Mouse (Mus musculus): Measurements from ENCODE around the gene Dab2ip.

The Dab2ip gene

DNA sequence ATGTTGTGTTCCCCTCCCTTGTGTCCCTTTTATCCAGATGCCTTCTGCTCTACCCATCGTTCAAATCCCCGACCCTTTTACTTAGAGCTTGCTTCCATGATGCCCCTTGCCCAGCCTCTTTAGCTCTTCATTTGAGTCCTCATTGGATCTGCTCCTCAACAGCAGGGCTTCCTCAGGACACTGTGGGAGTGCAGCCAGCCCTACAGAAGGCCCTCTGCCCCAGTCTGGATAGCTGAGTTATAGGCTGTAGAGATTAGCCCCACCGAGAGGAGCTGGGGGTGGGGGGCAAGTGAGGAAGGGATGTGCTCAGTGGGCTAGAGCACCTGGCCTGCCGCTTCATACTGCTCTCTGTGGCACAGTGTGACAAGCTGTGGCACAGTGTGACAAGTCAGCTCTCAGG is 120.4 kb downstream of the Dab2ip start:
- no peak for DNase-seq (ENCODE audit: inconsistent age in 2 of 2, low spot score in 1 of 2)

DNA sequence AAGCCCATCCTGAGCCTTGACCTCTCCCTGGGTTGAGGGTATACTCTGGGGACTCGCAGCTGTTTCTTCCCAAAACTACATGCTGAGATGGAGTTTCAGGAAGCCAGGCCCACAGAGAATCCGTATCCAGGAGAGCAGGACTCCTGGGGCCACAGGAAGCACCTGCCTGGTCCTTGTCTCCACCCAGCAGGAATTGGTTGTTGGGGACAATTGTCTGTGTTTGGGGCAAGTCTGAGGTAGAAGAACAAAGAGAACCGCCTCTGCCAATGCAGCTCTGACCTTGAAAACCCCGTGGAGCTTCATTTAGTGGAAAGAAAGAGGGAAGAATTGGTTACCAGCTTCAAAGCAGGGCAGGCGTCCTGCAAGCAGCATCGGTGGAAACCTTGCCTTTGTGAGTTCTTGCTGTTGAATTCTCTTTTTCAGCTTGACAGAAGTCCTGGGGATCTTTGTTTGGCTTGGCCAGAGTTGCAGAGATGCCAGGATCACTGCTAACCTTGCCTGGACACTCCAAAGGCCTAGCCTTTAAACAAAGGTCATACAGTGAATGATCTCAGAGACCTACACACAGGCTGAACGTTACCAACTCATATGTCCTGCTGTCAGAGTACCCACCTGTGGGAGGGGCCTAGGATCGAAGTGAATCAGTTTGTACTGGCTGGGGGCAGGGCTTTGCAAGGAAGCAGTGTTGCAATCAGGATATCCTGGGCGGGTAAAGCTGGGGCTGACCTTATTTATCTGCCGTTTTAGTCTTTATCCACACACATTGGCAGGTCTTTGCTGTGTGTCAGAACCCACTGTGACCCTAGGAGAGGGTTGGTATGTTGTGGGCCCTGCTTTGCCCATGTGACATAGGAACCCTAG is 122.0 kb downstream of the Dab2ip start:
- peak; percentile 89 to 94 for DNase-seq (ENCODE audit: inconsistent age in 2 of 2, low spot score in 1 of 2)

DNA sequence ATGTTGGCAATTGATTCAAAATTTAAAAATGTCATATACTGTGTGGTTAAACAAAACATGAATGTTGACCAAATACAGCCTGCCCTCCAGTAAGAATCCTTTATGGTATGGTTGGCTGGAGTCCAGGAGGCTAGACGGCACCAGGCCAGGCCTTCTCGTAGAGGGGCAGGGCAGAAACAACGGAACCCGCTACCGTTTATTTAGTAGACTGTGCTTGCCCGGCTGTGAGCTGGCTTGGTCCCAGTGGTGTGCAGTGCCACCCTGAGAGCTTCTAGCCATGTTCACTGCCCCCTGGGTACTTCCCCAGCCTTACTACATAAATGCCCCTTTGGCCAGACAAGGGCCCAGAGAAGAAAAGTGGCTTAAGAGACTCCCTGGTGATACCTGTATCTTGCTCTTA is 122.8 kb downstream of the Dab2ip start:
- DNase-seq (ENCODE audit: inconsistent age in 2 of 2, low spot score in 1 of 2): peak; percentile 47 to 72

DNA sequence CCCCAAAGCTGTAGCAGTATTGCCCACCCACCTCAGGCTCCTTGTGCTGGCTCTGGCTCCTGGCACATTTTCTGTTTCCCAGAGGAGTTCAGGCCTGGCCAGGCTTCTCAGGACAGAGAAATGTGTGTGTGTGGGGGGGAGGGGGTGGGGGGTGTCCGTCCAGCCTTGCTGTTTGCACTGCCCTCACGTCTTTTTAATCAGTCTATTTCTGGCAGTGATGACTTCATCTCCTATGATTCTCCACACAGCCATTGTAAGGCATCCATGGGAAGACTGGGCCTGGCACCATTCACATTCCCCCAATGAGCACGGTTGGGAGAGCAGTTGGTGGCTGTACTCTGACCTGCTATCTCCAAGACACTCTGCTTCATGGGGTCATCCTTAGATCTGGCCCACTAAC is 125.9 kb downstream of the Dab2ip start:
- no peak for DNase-seq (ENCODE audit: inconsistent age in 2 of 2, low spot score in 1 of 2)

DNA sequence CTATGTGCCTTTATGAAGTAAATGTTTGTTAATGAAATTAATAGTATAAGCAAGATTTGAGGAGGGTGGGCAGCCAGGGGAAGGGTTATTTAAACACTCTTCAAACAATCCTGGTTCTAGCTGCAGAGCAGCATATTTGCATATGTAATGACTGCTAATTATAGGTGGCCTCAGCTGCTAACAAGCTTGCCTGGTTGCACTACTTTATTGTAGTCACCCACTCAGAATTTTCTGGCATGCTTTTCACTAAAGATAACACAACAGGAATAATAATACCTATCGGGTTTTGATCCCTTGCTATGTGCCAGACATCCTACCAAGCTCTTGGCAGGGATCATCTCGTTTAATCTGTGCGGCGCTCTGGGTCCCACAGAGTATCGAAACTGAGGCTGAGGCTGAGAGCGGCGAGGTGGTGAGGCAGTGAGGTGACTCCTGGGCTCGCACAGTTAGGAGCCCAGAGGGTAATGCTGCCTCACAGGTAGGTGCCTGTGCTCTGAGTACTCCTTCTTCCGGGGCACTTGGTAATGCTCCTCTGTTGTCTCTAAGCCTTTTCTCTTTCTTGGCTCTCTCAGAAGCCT is 126.8 kb downstream of the Dab2ip start:
- no peak for DNase-seq (ENCODE audit: inconsistent age in 2 of 2, low spot score in 1 of 2)

DNA sequence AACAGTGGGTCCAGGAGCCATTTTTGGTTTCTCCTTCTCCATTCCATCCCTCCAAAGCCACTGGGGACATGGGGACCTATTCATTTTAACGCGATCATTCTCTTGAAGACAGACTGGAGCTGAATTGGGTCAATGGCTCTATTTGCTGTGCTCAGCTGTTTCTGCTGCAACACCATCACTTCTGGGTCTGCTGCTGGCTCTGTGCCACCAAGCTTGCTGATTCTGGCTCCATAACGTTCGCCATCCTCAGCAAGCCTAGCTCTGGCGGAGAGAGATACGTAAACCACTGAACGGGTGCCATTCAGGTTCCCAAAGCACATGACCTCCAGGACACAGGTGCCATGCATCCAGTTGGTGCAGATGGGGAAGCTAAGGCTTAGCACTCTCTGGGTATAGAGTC is 128.0 kb downstream of the Dab2ip start:
- DNase-seq (ENCODE audit: inconsistent age in 2 of 2, low spot score in 1 of 2): no peak

DNA sequence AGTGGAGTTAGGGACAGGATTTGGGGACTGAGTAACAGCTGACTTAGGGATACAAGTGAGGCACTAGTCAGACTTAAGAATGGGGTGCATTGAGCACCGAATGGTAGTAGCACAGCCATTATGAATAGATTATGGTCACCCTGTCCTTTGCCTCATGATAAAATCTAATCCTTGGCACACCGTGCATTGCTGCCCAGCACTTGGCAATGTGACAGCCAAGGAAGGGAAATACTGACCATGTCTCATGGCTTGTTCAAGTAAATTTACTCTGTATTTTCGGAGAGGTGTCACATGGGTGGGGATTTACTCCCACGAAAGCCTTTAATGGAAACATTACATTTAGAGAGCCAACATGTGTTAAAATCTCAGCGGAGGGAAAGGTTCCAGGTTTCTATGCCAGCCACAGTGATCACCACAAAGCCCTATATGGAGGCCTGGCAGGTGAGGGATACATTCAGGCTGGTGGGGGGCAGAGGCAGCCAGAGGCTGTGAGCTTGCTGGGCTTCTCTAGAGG is 129.5 kb downstream of the Dab2ip start:
- DNase-seq (ENCODE audit: inconsistent age in 2 of 2, low spot score in 1 of 2): peak in 1 of 2 experiments; percentile 40

DNA sequence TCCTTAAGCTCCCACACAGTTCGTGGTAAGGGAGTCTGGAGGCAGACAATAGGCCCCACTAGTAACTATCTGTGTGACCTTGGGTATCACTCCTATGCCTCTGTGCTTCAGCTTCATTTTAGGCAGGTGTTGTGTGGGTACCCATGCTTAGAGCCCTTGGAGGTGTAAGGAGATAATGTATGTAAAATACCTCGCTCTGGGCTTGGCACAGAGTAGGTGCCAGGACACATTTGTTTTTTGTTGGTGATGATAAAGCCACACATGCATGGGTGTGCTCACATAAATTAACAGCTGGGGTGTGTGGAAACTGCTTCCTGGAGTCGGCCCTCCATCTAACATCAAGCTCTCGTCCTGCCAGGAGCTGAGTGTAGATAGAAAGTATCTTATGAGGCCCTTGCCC is 130.1 kb downstream of the Dab2ip start:
- DNase-seq (ENCODE audit: inconsistent age in 2 of 2, low spot score in 1 of 2): no peak

DNA sequence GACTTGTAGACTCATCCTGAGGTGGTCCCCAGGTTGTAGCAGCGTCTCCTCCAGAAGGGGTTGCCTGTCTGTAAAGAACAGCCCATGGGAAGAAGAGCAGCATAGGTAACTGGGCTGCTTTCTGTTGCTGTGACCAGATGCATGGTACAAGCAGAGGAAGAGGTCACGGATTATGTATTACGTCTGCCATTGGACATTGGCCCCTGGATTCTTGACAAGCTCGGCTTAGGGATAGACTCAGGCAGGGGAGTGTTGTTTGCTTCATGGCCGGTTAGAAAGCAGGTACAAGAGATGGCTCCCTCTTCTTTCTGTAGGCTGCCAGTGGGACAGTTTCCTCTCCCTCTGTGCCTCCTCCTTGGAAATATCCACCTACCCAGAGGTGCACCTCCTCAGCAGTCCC is 130.5 kb downstream of the Dab2ip start:
- DNase-seq (ENCODE audit: inconsistent age in 2 of 2, low spot score in 1 of 2): no peak

DNA sequence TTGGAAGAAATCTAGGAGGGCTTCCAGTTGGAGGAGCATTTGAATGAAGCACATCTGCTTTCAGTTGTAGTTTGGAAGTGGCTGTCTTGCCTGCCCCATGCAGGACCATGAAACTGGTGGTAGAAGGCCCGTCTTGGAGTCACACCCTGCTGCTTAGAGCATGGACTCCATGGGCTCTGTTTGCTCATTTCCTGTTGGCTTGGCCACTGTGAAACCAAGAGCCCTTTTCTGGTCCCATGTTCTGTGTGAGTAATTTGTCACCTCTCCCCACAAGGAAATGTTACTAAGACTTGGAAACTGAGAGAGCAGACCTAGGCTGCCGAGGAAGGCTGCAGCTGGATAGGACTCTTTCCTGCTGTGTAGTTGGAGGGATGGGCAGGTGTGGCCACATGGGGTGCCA is 131.8 kb downstream of the Dab2ip start:
- DNase-seq (ENCODE audit: inconsistent age in 2 of 2, low spot score in 1 of 2): no peak

DNA sequence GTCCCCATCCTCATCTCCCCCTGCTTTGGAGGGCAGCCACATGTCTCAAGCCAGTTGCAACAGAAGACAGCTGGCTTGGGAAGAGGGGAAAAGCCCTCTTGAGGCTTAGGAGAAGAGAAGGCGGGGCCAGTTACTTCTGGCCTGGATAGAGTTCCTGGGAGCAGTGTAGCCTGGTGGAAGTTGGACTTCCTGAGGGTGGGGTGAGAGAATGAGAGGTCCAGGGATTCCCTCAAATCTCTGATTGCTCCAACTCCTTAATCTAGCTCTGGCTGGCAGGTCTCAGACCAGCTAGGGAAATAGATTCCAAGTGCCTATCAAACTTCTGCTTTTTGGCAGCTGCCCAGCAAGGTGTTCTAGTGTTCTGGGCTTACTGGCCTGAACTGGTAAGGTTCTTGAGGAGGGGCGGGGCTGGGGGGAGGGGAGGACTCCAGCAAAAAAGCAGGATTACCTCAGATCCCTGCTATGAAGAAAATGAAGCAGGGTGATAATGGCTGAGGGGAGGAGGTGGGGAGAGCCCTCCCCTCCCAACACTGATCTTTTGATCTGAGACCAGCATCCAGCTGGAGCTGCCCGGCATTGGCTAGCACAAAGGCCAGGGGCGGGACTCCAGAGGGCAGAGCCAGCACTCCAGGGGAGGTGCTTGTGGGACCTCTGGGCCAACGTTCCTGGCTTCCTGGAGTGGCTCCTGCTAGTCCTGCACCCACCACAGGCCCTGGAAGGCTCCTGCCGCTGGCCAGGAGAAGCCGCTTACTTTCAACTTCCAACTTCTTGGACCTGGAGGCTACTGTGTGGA is 133.4 kb downstream of the Dab2ip start:
- peak; percentile 84 to 92 for DNase-seq (ENCODE audit: inconsistent age in 2 of 2, low spot score in 1 of 2)

DNA sequence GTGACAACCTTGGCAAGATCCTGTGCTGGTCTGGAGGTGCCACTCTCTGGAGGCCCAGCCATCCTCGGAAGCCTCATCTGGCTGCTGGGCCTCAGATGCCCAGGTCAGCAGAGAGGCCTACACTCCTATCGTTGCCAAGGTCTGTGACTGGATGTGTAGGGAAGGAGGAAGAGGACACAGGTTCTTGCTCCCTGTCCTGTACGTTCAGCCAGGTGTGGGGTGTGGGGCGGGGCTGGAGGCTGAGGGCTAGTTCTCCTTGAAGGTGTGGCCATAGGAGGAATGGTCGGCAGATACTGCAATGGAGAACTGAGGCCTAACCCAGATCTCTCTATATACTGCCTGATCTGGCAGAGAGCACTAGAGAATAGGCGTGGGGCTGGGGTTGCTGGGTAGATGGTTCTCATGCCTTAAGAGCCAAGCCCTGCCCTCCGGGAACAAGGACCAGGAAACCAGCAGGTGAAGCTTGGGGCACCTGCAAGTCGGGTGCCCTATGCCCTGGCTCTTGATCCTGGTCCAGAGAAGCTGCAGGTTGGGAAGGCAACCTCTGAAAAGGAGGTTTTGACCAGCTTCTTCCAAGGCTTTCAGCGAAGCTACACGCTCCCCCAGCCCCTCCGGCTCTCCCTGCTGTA is 134.3 kb downstream of the Dab2ip start:
- peak in 1 of 2 experiments; percentile 52 for DNase-seq (ENCODE audit: inconsistent age in 2 of 2, low spot score in 1 of 2)

DNA sequence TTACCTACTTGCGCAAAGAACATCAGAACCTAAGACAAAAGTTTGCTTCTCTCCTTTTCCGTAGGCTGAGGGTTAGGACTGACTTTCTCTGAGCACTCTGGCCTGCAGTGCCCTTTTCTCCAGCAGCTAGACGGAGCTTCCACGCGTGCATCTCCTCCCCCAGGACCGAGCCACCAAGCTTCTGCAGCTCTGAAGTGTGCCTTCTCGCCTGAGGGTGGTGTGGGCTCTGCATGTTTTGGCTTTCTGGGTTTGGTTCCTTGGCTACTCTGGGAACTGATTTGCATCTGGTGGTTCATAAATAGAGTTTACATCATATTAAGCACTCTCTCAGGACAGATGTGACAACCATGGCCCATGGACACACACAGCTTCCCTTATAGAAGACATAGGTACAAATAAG is 135.0 kb downstream of the Dab2ip start:
- DNase-seq (ENCODE audit: inconsistent age in 2 of 2, low spot score in 1 of 2): no peak

DNA sequence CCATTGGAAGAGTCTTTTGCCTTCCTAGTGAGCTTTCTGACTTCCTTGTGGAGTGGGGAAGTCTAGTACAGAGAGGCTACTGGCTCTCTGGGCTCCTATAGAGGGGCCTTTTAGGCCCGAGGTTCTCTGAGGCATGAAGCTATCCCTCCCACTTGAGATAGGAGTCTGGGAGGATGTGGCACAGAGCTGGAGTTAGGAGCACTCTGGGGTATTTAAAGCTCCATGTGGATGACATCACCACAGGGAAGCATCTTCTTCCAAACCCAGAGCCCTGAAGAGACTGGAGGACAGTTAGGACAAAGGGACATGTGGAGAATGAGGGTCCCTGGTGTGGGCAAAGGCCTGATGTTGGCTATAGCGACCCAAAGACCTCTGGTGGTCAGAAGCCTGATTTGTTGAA is 136.0 kb downstream of the Dab2ip start:
- no peak for DNase-seq (ENCODE audit: inconsistent age in 2 of 2, low spot score in 1 of 2)

DNA sequence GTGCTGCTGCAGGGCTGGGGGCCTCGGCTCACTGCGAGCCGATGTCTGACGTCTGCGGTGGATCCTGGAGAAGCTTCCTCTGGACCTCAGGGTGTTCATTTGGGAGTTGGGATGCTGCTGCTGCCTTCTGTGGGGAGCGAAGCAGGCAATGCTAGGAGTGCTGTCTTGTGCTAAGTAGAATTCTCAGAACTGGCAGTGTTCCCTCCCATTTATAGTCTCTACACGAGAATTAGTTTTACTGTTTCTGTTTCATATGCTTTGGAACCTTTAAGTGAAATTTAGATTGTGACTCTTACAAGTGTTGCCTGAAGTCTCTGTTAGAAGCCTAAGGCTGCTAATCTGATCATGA is 138.1 kb downstream of the Dab2ip start:
- no peak for DNase-seq (ENCODE audit: inconsistent age in 2 of 2, low spot score in 1 of 2)

DNA sequence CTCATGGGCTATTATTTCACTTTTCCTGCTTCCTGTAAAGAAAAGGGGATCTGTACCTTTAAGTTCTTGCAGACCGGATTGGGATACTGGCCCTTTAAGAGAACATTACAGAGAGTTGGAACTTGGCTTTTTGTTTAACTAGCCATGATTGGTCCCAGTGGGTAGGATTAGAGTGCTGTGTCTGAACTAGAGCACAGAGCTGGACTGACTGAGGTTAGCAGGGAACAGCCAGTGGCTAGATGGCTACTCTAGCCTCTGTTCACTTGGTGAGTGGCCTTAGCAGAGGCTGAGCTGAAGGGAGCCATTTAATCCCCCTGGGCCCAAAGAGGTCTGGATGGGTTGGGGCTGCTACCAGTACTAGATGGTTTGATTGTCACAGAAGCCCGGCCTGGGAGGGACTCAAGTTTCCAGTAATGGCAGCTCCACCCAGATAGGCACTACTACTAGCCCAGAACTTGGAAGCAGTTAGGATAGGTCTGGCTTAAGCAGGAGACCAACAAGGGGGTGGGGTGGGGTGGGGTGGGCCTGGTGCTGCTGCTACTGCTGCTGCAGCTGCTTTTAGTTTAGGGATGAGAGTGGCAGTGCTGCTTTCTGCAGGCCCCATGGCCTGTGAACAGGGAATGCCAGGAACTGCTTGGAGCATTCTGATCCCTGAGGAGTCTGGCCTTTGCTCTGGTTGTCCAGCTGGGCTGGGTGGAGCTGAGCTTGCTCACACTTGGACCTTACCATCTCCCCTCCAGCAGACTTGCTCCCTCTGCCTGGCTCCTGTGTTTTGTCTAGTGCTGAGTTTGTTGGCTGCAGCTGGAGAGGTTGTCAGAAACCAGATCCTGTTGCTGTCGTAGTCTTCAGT is 138.7 kb downstream of the Dab2ip start:
- DNase-seq (ENCODE audit: inconsistent age in 2 of 2, low spot score in 1 of 2): peak in 1 of 2 experiments; percentile 73

DNA sequence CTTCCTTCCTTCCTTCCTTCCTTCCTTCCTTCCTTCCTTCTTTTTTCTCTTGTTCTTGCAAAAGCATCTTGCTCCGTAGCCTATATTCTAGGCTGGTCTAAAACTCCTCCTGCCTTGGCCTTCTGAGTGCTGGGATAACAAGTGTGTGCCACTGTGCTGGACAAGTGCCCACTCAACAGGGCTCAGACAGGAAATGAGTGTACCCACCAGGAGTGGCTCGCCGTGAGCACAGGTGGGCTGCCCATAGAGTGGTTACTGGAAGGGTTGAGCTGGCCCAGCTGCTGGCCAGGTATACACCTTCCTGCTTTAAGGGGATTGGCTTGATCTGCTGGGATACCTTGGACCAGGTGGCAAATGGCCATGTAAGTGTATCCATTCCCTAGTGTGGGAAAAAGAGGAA is 139.7 kb downstream of the Dab2ip start:
- no peak for DNase-seq (ENCODE audit: inconsistent age in 2 of 2, low spot score in 1 of 2)

DNA sequence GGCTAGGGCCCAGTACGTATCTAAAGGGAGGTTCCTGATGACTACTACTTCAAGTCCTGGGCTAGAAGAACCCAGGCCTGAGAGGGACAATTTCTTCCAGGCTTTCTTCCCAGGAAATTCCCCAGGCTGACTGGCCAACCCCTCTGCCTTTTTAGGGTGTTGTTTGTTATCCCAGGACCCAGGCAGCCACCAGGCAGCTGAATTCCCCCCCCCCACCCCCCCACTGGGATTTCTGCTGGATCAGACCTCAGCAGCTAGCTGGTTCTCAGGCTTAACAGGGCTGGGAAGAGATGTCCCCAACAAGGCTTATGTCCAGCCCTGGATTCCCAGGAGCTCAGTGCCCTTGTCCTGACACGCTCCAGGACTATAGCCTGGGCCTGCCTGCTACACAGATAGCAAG is 142.9 kb downstream of the Dab2ip start:
- no peak for DNase-seq (ENCODE audit: inconsistent age in 2 of 2, low spot score in 1 of 2)

DNA sequence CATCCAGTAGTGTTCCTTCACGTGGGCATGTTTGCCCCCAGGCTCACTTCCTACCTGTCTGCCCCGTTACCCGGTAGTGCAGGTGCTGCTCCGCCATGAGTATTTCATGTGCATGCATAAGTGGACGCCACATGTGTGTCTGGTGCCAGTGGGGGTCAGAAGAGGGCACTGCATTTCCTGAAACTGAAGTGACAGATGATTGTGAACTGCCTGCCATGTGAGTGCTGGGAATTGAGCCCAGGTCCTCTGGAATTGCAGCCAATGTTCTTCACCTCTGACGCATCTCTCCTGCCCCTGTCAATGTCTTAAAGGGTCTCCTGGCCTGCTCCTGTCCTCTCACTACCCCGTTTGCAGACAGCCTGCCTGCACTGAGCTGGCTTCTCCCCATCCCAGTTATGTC is 143.9 kb downstream of the Dab2ip start:
- DNase-seq (ENCODE audit: inconsistent age in 2 of 2, low spot score in 1 of 2): no peak

DNA sequence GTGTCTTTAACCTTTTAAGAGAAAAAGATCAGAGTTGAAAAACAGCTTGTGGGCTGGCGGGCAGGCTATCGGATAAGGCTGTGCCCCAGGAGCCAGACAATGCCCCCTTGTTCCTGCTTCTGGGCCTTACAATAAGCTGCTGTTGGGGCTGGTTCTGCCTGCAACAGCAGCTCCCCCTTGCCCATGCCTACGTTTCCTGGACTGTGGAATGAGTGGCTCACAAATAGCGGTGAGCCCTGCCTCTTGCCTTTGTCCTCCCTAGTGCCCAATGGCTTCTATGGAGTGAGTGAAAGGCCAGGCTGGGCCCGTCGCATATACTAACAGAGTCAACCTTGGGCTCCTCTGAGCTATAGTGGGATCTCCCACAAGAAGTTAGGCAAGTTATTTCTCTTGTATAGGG is 144.5 kb downstream of the Dab2ip start:
- no peak for DNase-seq (ENCODE audit: inconsistent age in 2 of 2, low spot score in 1 of 2)

Data from adrenal gland, adult (tissue).